Mouse (Mus musculus) monocyte, adult 2 months (primary cell): Measurements from ENCODE around the gene E2f3.

ENCODE experiments used
- DNase-seq, 2 experiments: peaks; one replicate each; pipeline ENCODE4 v3.0.0; 2022; ENCODE audit warnings: low spot score in 2 of 2, low read depth in 1 of 2

E2f3 gene

DNA sequence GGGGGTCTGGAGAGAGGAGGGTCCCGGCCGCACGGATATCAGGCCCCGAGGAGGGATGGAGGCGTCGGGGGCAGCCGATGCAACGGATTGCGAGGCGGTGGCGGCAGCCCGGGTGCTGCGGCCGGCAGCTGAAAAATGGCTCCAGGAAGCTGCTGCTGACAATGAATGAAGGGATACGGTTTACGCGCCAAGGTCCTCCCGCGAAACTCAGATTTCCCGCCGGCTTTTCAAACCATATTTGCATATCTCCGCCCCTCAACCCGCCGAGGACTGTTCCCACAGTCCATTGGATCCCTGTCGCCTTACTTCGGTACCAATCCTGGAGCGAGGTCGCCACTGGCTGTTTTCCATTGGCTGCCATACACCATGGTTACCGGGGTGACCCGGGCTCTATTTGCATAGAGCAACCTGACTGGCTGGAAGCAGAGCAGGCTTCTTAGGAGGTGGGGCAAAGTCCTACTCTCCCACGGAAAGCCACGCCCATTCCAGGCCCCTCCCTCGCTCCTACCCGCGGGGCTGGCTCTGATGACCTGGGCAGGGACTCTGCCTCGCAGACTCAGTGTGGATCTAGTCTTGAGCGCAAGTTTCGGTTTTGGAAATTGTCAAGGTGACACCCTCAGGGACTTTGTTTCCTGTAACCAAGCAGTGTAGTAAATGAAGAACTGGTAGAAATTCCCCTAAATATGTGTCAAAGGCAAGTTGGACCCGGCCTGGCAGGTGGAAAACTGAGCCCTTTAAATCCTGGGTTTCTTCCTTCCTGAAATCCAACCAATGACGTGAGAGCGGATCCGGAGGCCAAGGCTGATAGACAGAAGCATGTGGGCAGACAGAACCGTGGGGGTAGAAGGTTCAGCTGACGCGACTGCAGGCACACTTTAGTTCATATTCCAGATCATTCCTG, at the start of gene E2f3:
Gene E2f3 (minus strand): TSS at position 209 of the 901 bp plus-strand sequence.
- DNase-seq = peak; percentile 98 to 99

DNA sequence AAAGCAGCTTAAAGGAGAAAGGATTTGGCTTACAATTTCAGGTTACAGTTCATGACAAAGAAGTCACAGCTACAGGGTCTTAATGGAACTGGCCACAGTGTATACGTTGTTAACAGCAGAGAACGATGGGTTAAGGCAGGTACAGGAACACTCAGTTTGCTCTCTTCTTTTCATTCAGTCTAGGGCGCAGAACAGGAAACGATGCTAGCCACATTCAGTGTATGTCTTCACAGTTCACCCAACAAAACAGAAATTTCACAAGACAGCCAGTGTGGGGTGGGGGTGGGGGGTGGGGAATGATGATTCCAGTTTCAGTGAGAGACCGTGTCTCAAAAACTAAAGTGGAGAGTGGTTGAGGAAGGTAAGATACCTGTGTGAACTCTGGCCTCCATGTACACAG, 48.7 kb upstream of the E2f3 start:
- DNase-seq = no peak

DNA sequence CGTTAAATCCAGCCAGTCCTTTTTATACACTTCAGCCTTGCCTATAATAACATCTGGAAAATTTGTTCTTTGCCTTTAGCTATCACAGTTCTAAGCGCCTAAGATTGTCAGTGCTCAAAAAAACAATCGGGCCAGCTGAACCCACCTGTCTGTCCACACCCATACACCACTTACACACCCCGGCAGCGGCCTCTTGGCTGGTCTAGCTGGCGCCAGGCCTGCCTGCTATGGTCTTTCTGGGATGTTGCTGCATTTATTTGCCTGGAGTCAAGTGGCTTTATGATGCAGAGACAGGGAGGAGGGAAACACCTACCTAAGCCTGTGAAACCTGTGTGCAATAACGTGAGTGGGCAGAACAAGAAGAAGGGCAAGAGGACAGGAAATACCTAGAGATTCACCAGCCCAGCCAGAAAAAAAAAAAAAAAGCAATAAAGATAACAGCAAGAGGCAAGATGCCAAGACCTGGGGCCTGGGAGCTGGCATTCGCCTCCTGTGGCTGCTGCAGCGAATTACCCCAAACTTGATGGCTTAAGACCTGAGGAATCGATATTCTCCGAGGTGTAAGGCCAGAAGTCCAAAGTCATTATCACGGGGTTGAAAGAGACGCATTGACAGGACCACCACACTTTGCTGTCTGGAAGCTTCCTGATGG, 45.9 kb upstream of the E2f3 start:
- no peak for DNase-seq

DNA sequence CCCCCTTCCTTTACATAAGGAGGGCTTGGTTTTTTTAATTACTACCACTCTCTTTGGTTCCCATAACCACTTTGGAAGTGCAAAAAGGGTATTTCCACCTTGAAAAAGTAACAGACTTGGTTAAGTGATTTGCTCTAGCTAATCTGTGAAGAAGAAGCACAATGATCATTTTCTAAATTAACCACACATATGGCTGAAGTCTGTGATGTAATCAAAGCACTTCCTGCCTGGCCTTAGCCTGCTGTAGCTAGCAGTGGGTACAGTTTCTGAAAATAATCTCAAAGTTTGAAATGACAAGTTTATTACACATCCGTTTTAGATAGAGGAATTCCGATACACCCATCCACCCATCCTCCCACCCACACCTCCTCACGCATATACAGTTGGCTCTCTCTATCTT, 42.0 kb upstream of the E2f3 start:
- DNase-seq = no peak

DNA sequence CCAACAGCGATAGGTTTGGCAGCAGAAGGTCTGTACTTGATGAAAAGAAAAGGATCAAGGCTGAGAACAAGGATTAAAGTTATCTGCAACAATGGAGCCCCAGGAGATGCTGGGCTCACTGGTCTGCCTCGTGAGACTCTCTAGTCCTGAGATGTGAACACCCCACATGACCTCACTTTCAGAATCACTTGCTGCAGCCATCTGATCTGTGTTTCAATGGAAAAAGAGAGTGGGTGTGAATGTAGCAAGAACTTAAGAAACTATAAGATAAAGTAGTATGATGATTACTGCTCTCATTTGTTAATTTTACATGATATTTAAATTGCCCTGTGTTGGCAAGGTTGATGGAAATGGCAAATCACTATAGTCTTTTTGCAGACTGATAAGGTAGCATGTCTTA, 36.6 kb upstream of the E2f3 start:
- DNase-seq = no peak

DNA sequence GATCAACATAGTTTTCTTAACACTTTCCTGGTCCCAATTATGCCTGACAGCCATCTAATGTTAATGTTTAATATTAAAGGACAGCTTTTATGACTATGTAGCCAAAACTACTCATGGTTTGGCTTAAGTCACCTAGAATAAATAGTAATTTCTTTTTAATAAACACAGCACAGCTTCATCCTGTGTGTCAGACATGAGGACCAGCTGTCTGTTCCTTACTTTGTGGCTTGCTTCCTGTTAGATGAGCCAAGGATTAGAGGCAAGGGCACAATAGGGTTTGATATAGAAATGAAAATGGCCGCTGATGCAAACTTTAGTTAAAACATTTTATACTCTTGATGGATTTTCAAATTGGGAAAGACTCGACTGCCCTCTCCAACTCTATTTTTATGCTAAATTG, 32.7 kb upstream of the E2f3 start:
- DNase-seq = no peak

DNA sequence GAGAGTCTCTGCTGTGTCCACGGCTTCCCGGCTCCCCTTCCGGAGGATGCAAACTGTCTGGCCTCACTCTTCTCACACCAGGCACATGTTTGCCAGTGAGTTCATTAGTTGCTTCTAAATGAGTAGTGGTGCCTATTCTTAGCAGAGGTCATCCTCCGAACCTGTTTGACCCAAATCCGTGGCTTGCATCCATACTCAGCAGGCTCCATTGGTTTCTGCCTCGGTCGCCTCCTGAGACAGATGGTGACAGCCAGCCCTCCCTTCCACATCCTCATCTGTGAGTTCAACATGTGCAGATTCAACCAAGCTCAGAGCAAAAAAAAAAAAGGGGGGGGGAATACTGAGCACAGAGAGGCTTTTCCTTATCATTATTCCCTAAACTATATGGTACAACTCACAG, 31.7 kb upstream of the E2f3 start:
- DNase-seq = no peak

DNA sequence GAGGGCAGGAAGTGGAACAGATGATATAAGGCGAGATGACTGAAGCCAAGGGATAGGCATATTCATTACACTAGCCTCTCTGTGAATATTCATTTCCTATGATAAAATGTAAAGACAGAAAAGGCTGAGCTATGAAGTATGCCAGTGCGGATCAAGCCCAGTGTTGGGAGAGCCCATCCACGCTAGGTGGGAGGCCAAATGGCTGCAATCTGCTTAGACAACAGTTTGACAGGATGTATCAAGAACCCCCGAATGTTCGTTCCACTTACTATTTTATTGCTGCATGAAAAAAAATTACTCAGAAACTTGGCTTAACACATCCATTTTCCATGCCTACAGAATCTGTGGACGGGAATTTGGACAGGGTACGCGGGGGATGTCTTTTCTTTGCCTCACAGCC, 28.7 kb upstream of the E2f3 start:
- DNase-seq = no peak

DNA sequence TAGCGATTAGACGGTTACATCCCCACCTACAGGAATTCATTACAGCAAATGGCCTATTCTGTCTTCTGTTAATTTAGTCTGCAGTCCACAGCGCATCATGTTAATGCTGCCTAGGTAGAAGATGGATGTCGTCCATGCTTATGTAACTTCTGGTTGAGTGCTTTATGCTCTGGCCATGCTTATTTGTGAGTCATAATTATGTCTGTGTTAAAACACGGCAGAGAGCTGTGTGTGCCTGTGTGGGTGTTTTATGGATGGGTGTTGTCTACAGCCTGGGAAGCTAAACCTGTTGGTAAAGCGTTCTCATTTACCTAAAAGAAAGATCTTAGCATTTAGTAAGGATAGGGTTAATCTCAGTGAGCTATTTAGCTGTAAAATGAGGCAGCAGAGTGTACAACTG, 26.4 kb upstream of the E2f3 start:
- no peak for DNase-seq

DNA sequence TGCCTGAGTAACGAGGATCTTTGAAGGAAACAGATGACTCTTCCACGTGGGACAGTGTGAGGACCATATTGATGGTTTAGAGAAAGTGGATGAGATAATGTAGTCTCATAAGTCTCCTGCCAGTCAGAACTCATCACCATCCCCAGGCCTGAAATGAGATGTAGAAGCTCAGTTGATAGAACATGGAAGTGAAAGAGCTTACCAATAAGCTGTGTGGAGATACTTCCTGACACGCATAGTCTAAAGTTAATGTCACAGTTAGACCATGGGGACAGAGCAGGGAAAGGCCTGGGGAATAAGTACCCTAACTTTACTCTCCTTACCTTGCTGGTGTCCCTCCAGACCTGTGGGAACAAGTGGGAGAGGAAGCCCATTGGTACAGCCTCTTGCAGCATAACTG, 22.9 kb upstream of the E2f3 start:
- DNase-seq = no peak

DNA sequence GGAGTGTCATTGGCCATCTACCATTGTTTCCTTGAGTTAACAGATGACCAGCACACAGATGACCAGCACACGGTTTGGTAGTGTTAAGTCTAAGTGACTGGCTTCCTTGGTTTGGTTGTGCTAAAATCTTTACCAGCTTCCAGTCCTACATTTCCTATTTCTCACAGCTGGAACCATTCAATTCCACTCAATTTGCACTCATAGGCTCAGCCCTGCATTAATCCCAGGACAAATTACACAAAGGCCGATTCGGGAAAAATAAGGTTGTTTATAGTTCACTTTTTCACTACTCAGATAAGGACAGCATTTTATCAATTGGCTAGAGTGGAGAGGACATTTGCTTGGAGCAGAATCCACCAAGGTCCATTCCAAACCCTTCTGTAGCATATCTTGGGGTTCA, 19.6 kb upstream of the E2f3 start:
- DNase-seq = no peak

DNA sequence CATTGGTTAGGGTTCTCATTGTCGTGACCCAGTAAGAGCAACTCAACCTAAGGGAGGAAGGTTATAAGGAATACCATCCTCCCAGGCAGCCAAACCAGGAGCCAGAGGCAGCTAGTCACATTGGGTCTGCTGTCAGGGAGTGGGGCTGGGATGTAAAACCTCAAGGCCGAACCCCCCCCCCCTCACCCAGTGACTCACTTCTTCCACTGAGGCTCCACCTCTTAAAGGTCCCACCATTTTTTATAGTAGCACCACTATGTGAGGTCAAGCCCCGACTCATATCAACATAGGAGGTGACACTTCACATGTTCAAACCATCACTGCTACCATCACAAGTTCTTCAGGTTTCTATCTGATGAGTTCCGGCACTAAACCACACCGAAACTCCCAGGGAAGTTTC, 19.0 kb upstream of the E2f3 start:
- no peak for DNase-seq

DNA sequence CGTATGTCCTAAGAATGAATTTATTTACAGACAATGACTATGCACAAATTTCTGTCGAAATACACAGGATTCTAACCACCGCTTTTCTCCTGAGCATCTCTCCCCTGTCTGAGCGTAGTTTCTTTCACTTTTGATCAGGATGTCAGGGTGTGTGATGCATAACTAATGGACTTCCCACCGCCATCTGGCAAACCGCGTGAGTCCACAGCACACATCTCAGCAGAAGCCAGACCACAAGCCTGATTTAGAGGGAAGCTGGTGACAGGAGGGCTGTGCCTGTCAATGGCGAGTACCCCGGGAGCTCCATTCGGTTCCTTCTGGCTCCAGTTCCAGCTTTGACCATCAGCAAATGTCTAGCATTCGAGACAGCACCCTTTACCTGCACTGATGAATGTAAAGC, 17.3 kb upstream of the E2f3 start:
- no peak for DNase-seq

DNA sequence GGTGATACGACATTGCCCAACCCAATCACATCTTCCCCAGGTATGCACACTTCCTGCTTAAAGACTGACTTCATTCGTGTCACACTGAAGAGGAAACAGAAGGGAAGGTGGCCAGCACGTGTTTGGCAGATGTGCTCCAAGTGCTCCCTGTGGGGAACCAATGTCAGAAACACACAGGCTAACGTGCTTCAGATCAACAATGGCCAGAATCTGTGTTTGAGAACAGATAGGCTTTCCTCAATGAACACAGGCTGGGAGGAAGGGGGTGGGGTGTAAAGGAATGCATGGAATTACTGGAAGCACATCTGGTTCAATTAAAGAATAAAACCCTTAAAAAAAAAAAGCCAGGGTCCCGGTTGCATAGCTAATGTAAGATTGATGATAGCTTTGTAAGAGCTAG, 15.2 kb upstream of the E2f3 start:
- no peak for DNase-seq

DNA sequence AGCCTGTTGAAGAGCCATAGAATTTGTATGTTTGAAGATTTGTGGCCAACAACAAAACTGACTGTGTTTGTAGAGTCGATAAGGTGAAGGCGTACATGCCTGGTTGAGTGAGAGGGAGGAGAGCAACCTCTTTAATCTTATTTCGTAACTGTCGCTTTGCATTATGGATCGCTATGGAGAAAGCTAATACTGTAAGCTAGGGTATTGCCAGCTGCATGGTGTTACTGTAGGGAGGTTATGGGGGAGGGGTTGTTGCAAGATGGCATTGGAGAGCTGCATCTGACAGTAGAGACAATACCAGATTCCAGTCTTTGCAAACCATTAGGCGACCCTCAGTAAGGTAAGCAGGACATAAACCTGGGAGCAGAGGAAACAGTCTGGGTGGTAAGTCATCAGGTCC, 2.1 kb upstream of the E2f3 start:
- no peak for DNase-seq

DNA sequence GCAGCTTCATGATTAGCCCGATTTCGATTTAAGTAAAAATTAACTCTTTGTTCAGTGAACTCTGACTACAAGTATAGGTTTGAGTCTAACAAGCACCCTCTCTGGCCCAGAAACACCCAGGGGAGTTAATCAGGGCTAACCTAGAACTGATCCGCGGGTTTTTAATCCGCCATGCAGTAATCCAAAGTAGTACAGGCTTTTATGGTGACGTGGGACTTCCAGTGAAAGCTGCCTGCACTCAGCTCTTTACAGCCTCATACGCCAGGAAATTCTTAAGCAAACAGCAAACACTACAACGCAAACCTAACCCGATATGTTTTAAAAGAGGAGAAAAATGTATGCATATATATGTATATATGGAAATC, 875 bp upstream of the E2f3 start:
- no peak for DNase-seq

DNA sequence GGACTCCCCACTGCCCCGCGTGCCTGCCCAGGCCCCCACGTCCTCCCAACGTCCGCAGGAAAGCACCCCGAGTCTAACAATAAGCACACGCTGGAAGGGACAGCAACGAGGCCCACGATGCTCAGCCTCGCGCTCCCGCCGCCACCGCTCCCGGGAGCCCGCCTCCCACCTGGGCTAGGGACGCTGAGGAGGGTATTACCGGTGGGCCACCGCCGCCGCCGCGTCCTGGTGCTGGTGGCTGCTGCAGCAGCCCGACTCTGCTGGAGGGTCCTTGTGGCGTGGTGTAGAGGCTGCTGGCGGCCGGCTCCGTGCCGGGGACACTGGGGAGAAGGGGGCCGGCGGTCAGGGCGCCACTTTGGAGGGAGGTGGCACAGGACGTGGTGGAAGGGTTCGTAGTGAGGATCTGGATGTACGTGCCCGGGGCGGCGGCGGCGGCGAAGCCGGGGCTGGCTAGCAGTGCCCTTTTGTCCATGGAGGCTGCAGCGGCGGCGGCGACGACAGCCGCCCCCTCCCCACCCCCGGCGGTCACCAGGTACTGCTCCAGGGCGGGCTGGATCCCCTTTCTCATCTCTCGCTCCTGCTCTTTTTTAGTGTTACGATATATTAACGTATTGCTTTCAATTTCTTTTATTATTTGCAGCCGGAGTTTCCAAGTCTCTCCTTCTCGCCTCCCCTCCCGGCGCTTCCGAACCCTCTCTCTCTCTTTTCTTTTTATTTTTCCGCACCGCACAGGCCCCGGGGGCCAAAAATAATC, 585 bp downstream of the E2f3 start:
- peak in 1 of 2 experiments; percentile 7 for DNase-seq

DNA sequence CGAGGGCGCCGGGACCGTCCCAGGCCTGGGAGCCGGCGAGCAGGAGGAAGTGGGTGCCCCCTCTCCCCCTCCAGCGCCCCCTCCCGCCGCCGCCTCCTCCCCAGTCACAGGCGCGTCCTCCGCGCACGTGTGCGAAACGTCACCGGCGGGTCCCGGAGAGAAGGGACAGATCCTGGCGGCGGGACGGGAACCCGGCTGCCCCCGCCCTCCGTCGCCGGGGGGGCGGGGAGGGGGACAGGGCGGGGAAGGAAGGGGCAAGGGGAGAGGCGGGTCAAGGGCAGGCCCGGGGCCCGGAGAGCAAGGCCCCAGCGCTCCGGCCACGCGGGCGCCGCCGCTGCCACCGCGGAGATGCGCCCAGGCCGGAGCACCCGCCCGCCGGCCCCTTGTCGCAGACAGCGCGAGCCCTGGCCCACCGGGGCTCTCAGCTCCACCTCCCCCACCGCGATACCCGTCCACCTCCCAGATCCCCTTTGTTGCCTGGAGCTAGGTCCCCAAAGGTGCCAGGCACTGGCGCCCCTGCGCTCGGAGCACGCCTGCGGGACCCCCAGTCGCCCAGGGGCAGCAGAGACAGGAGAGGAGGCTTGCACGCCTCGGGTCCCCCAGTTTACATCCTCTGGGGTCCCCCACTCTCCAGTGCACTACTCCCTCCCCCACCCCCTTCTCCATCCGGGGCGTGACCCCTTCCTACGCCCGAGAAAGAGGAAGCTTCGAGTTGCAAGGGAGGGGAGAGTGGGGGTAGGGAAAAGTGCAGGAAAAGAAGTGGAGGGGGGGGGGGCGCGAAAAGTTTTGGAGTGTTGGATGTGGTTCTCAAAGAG, 1.4 kb downstream of the E2f3 start:
- peak; percentile 44 to 71 for DNase-seq

DNA sequence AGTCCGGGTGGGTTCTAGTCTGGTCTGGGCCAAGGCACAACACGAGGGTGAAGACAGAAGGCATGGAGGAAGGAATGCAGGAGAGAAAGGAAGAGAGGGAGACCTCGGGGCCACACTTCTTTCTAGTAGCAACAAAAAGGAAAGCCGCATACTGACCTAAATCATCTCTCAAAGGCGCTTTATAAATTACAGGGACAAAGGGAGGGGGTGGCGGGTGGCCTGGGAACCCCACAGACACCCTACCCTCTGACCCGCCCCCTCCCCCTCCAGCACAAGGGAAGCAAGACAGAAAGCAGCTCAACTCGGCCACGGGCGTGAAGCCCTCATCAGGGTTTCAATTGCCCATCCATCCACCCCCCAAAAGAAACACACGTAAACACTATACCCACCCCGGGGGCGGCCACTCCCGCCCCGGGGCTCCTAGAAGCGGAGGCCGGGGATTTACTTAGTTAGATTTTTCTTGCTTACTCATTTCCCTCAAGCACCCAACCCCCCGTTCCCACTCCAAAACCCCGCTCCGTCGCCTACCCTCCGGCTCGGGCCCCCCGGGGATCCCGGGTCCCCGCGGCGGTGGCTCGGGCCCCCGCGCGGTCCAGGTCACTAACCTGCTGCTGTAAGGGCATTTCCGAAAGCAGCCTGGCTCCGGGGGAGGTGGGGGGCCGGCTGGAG, 2.2 kb downstream of the E2f3 start:
- DNase-seq = peak in 1 of 2 experiments; percentile 10

DNA sequence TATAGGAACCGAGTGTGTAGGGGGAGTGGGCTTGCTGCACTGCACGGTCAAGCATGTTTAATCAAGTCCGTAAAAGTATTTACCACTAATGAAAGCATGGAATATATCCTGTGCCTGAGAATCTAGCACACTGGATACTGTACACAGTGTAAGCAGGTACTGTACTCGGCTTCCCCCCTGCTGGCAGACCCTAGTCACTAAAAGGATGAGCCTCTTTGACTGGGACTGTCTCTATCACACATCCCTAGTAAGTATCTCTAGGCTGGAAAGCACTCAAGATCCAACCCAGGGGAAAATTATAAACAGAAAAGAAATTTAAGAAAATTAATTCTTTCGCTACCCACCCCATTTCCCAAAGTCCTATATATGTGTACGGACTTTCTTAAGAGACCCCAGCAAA, 2.8 kb downstream of the E2f3 start:
- no peak for DNase-seq

DNA sequence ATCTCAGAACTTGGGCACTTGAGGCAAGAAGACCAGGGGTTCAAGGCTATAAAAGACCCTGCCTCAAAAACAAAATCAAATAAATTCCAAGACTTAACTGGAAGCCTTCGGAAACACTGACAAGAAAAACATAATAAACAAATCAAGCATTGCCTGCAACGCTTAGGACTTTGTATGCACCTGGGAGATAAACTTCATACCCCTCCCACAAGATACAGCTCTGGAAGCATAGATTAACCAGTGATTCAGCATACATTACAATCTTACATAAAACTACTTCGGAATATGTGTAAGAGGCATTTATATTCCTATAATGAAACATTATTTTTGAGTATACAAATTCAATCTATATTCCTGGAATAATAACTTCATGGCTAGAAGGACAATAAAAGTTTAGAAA, 3.5 kb downstream of the E2f3 start:
- DNase-seq = no peak
